Mouse (Mus musculus) liver, postnatal 0 days (tissue): ENCODE results near the gene Gm20388.

Experiments used
- CTCF ChIP-seq: sonication (generic); IDR thresholded peaks from 2 replicates; pipeline ENCODE4 v1.5.1; 2016; ENCODE audit warnings: antibody characterized with exemption, low read depth
- EP300 ChIP-seq: IDR thresholded peaks from 2 replicates; pipeline ENCODE4 v1.6.1; 2016; ENCODE audit warnings: antibody characterized with exemption, low read depth, mild to moderate bottlenecking

DNA sequence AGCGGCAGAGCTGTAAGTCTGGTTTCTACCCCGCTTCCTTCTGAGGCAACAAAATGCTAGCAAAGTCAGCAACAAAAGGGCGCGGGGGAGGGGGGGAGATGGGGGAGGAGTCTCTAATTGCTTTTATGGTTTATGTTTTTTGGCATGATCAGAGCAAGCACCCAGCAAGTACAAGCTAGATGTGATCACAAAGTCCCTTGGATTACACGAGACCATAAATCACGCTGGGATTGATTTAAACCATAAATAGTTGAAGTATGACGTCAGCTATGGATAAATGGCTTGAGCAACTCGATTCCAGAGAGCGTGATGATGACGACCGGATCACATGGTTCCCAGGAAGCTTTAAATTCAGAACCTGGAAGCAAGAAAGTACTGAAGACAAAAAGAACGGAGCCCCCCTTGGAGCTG lies 3720.2 kb downstream of the Gm20388 start:
- no peak for TF ChIP-seq CTCF
- no peak for TF ChIP-seq EP300
